Mouse (Mus musculus) lung, postnatal 14 days (tissue): Measurements from ENCODE around the gene Vmn1r69.

Source experiments
- DNase-seq: peaks from one replicate; pipeline ENCODE4 v3.0.0; 2021

Gene Vmn1r69

GRCm38 (mm10) chr7:10613559-10613958 is at the start of gene Vmn1r69:
Gene Vmn1r69, minus strand, starts transcription at chr7:10613659.
- DNase-seq, result no peak

- DNase-seq, result no peak
Measured at GRCm38 (mm10) chr7:10631232-10631631, 17.8 kb upstream of the Vmn1r69 start, which contains the start of gene Vmn1r70. Gene Vmn1r70, plus strand, starts transcription at chr7:10631532.

- DNase-seq, result no peak
Measured at GRCm38 (mm10) chr7:10558385-10558784, 55.1 kb downstream of the Vmn1r69 start, which contains the start of gene Vmn1r68. Gene Vmn1r68, minus strand, starts transcription at chr7:10558485.
